Mouse (Mus musculus) bone marrow, adult 2 months (tissue): ENCODE measurements around the gene Nfx1. TPM values are rescaled to one million over a fixed set of nuclear protein-coding genes. Genes with fewer than 3 reads are reported as not detected.
"Not testable (repeated sequence)": the region's sequence is repeated elsewhere in the genome, so short reads cannot be mapped to it uniquely, and the experiment has no call there.

ENCODE experiments used
- H3K27ac ChIP-seq: fragments of 200-500 bp; 2 replicates; pipeline ENCODE4 v1.5.1; 2012; ENCODE audit warnings: low read depth, mild to moderate bottlenecking, control low read depth, inconsistent platforms, low read length; ENCODE audit not compliant: control insufficient read depth, poor library complexity, insufficient read depth
- H3K4me1 ChIP-seq: fragments of 200-500 bp; 2 replicates; pipeline ENCODE4 v1.6.1; 2011; ENCODE audit warnings: low read length; ENCODE audit not compliant: control insufficient read depth, insufficient read depth
- H3K4me3 ChIP-seq: fragments of 200-500 bp; replicated peaks from 2 replicates; pipeline ENCODE3; 2011; ENCODE audit warnings: mild to moderate bottlenecking, low read depth, low read length, control low read depth; ENCODE audit not compliant: control insufficient read depth
- CTCF ChIP-seq: fragments of 200-500 bp; IDR thresholded peaks from 2 replicates; pipeline ENCODE4 v1.5.1; 2011; ENCODE audit warnings: low read length, control low read depth; ENCODE audit not compliant: control insufficient read depth, insufficient read depth
- POLR2A ChIP-seq: fragments of 200-500 bp; IDR thresholded peaks from 2 replicates; pipeline ENCODE4 v1.6.1; 2011; ENCODE audit warnings: low read depth, mild to moderate bottlenecking, control low read depth, low read length, borderline replicate concordance; ENCODE audit not compliant: control insufficient read depth
- WGBS: fragments of 180-500 bp; shearing (Covaris S2); methylation state at CpG from one replicate; pipeline ENCODE4 v1.1.7; 2018; 5-methylcytosine and 5-hydroxymethylcytosine counted together
- polyA plus RNA-seq: library from polyadenylated mRNA; stranded (reverse); fragments of >200 nt; gene quantifications from 2 replicates; pipeline ENCODE4 v1.2.4, GENCODE M21; 2011; ENCODE audit warnings: low replicate concordance; ENCODE audit not compliant: missing spikeins, insufficient read depth, insufficient read length

The Nfx1 gene
- 37.5 and 46.1 TPM in 2 replicates for polyA plus RNA-seq

DNA sequence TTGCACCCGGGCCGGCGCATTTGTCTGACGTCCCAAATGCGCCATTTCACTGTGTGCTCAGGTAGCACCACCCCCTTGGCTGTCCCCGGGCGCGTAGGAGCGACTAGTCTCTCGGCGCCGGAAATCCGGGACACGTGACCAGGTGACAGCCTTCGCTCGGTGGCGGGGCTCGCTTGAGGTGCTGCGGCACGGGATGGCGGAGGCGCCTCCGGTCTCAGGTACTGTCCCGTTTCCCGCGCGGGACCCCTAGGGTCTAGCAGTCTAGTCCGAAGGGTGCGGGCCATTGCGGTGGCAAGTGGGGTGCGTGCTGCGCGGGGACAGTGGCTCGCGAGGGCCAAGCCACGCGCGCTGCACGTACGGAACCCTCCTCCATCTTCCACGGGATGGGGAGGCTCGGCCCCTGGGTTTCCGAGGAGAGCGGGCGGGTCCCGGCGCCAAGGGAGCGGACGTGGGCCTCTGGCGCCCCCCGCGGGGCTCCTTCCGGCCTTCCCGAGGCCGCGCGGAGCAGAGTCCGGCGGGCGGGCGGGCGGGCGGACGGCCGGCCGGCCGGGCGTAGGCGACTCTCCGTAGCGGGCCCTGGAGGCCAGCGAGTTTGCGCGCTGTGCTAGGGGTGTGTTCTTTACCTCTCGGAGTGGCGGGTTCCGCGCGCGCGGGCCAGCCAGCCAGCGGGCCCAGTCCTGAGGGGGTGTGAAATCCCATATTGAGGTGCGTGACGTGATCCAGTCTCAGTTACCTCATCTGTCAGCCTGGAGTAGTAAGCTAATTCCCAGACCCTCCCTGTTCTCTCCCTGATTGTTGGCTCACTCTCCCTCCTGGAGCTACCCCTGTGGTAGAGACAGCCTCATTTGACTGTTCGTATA is at the start of gene Nfx1:
Gene Nfx1, plus strand, starts transcription at position 65 of the 860 bp plus-strand sequence.
- Histone ChIP-seq H3K4me3 (peak within 1 kb of the TSS; percentile 92), H3K27ac (peak within 1 kb of the TSS; percentile 86), H3K4me1 (no peaks in the 10 kb centered on the region; the same call in 1 of the 2 replicates)
- WGBS: under 1% methylated on average over 85 of the region's 85 CpGs
- TF ChIP-seq POLR2A (peak; percentile 80; the same call in 1 of the 2 replicates), CTCF (no peak)

GRCm38 (mm10) chr4:40921288-40921687 is 49.4 kb upstream of the Nfx1 start:
- 79% methylated on average over 3 of the region's 3 CpGs for WGBS
- H3K4me1 ChIP-seq: no peaks in the 10 kb centered on the region

DNA sequence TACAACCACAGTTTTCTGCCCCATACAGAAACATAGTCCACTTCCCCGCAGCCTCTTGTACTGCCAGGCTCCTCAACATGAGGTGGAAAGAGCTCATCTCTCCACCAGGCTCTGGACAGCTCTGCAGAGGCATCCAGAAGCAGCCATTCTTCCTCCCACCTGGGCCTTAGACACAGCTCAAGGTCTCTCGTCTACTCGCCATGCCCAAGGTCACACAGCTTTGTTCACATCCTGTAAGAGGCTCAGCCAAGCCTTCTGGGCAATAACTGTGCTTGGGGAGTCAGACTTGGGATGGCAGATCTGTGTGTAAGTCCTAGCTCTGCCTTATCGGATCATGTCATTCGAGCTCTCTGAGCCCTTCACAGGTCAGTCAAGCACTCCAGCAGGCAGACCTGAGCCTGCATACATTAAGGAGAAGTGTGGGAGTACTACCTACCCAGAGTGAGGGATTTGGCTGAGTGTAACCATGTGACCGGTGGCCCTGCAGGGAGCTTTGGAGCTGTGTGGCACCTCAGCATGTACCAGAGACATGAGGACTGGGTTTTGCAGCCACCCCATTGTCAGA is 47.5 kb upstream of the Nfx1 start:
- H3K27ac ChIP-seq: no peak overlapping the region
- TF ChIP-seq POLR2A (no peak), CTCF (no peak)
- H3K4me3 ChIP-seq: no peak overlapping the region
- WGBS: 80% methylated on average over 6 of the region's 6 CpGs
- H3K4me1 ChIP-seq: no peaks in the 10 kb centered on the region

More at GRCm38 (mm10) chr4:40921288-40921687, 49.4 kb upstream of the Nfx1 start:
- no peak for TF ChIP-seq POLR2A
- no peak for TF ChIP-seq CTCF
- no peak overlapping the region for H3K27ac ChIP-seq
- no peak overlapping the region for H3K4me3 ChIP-seq

- Histone ChIP-seq H3K27ac (no peak overlapping the region), H3K4me3 (no peak overlapping the region), H3K4me1 (no peaks in the 10 kb centered on the region)
- TF ChIP-seq POLR2A (no peak), CTCF (no peak)
- 76% methylated on average over 3 of the region's 3 CpGs for WGBS
Measured at GRCm38 (mm10) chr4:40925568-40925967, 45.1 kb upstream of the Nfx1 start.

GRCm38 (mm10) chr4:40929046-40929445 is 41.7 kb upstream of the Nfx1 start:
- H3K4me3 ChIP-seq: no peak overlapping the region
- H3K27ac ChIP-seq: no peak overlapping the region
- no peaks in the 10 kb centered on the region for H3K4me1 ChIP-seq
- WGBS: 83% methylated on average over 7 of the region's 7 CpGs
- TF ChIP-seq CTCF (no peak), POLR2A (no peak)

DNA sequence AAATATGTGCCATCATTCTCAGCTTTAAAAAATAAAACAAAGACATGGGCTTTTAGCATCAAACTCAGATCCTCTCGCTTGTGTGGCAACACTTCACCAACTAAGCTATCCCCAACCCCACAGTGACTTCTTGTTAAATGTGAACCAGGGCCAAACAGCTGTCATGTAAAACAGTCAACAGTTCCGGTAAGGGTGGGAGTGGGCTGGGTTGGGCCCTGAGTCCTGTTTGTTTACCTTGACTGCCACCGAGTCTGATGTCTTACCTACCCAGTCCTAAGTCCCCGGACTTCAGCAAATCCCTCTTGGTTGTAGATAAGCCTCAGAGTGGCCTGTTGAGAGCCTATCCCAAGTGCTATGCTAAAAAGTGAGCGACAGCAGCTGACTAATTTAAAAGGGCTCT is 37.0 kb upstream of the Nfx1 start:
- 91% methylated on average over 5 of the region's 5 CpGs for WGBS
- TF ChIP-seq POLR2A (no peak), CTCF (no peak)
- no peak overlapping the region for H3K27ac ChIP-seq
- no peak overlapping the region for H3K4me3 ChIP-seq
- H3K4me1 ChIP-seq: no peaks in the 10 kb centered on the region; the same call in 1 of the 2 replicates

DNA sequence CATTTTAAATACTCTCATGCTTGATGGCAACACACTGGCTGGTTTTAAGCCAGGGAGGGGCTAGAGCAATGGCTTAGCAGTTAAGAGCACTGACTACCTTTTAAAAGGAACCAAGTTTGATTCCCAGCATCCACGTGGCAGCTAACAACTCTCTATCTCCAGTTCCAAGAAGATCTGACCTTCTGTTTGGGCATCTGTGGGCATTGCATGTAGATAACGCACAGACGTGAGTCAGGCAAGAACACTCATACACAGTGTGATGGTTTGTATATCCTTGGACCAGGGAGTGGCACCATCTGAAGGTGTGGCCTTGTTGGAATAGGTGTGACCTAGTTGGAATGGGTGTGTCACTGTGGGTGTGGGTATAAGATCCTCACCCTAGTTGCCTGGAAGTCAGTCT is 36.3 kb upstream of the Nfx1 start:
- H3K4me1 ChIP-seq, H3K4me3 ChIP-seq, H3K27ac ChIP-seq: not testable (repeated sequence)
- WGBS: 82% methylated on average over 3 of the region's 3 CpGs

- no peak overlapping the region for H3K4me3 ChIP-seq
- WGBS: 78% methylated on average over 9 of the region's 9 CpGs
- no peaks in the 10 kb centered on the region; the same call in 1 of the 2 replicates for H3K4me1 ChIP-seq
- TF ChIP-seq POLR2A: no peak
- TF ChIP-seq CTCF: no peak
- 0 out of 2 replicates have a peak overlapping the region, but pooled peaks have one; percentile 1 for H3K27ac ChIP-seq
Measured at GRCm38 (mm10) chr4:40936175-40936839, 34.4 kb upstream of the Nfx1 start.
